Mouse (Mus musculus) kidney, adult 2 months (tissue): ENCODE measurements around the gene Alk. TPM values are rescaled to one million over a fixed set of nuclear protein-coding genes. Genes with fewer than 3 reads are reported as not detected.

ENCODE experiments used
- DNase-seq: peaks from one replicate; pipeline ENCODE4 v3.0.0; 2021
- H3K27ac ChIP-seq: fragments of 200-500 bp; 2 replicates; pipeline ENCODE4 v1.5.1; 2012; ENCODE audit warnings: low read depth, low read length, control low read depth, inconsistent platforms; ENCODE audit not compliant: insufficient read depth
- H3K27me3 ChIP-seq: fragments of 200-500 bp; replicated peaks from 2 replicates; pipeline ENCODE4 v1.6.1; 2012; ENCODE audit warnings: mild to moderate bottlenecking, moderate library complexity, low read length, inconsistent platforms; ENCODE audit not compliant: control insufficient read depth, insufficient read depth
- H3K36me3 ChIP-seq: fragments of 200-500 bp; 2 replicates; pipeline ENCODE4 v1.6.1; 2012; ENCODE audit warnings: mild to moderate bottlenecking, moderate library complexity, low read length, inconsistent platforms; ENCODE audit not compliant: control insufficient read depth, insufficient read depth
- H3K4me1 ChIP-seq: fragments of 200-500 bp; 2 replicates; pipeline ENCODE4 v1.6.1; 2011; ENCODE audit warnings: low read length; ENCODE audit not compliant: control insufficient read depth, insufficient read depth
- H3K4me3 ChIP-seq: fragments of 200-500 bp; 2 replicates; pipeline ENCODE4 v1.5.1; 2011; ENCODE audit warnings: mild to moderate bottlenecking, low read depth, low read length, control low read depth; ENCODE audit not compliant: insufficient read depth
- CTCF ChIP-seq: fragments of 200-500 bp; conservative IDR thresholded peaks from 2 replicates; pipeline ENCODE4 v1.5.1; 2011; ENCODE audit warnings: low read depth, mild to moderate bottlenecking, control low read depth, low read length, moderate library complexity, mixed read lengths; ENCODE audit not compliant: insufficient read depth, insufficient read length
- POLR2A ChIP-seq: fragments of 200-500 bp; IDR thresholded peaks from one replicate; pipeline ENCODE4 v1.6.1; 2011; ENCODE audit warnings: low read depth, low read length, control low read depth
- WGBS: fragments of 180-500 bp; shearing (Covaris S2); methylation state at CpG from one replicate; pipeline ENCODE4 v1.1.7; 2018; 5-methylcytosine and 5-hydroxymethylcytosine counted together
- polyA plus RNA-seq: library from polyadenylated mRNA; depleted of rRNA; stranded (reverse); fragments of >200 nt; gene quantifications from 2 replicates; pipeline ENCODE4 v1.2.3, GENCODE M21; 2012

Gene Alk
- polyA plus RNA-seq, 1 experiment: 0.03 TPM

DNA sequence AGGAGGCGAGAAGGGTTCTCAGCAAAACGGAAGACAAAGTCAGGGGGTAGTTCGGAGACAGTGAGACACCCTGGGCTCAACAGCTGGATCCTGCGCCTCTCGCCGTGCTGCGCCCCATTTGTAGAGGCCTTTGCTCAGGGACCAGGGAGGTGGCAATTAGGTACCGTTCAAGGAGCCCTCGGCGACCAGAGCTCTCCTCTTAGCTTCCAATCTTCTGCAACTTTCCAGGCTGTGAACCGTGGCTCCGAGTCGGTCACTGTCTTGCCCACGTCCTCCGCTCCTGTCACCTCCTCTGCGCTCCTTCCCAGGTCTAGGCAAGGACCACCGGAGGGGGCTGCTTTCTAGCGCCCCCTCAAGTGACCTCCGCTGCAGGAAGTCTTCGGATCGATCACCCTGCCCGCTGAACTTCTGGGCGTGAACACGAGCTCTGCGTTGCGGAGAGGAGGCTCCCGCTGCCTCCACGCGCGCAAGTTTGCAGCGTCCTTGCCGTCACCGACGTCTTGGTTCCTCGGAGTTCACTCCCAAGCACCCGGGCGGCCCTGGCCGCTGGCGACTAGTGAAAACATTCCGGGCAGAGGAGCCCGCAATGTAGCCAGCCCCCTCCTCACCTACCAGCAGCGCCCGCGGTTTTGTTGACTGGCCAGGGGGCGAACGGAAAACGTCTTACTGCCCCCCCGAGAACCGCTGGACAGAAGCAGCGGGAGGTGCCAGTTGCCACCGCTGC, 379 bp downstream of the Alk start:
- peak overlapping the region; percentile 21; the same call in 1 of the 2 replicates for H3K4me3 ChIP-seq
- no peaks in the 10 kb centered on the region for H3K27me3 ChIP-seq
- TF ChIP-seq CTCF: no peak
- TF ChIP-seq POLR2A: no peak
- H3K27ac ChIP-seq: no peak overlapping the region
- 3% methylated on average over 51 of the region's 51 CpGs for WGBS
- DNase-seq: no peak
- H3K4me1 ChIP-seq: no peaks in the 10 kb centered on the region; the same call in 1 of the 2 replicates
- H3K36me3 ChIP-seq: no peaks in the 10 kb centered on the region

DNA sequence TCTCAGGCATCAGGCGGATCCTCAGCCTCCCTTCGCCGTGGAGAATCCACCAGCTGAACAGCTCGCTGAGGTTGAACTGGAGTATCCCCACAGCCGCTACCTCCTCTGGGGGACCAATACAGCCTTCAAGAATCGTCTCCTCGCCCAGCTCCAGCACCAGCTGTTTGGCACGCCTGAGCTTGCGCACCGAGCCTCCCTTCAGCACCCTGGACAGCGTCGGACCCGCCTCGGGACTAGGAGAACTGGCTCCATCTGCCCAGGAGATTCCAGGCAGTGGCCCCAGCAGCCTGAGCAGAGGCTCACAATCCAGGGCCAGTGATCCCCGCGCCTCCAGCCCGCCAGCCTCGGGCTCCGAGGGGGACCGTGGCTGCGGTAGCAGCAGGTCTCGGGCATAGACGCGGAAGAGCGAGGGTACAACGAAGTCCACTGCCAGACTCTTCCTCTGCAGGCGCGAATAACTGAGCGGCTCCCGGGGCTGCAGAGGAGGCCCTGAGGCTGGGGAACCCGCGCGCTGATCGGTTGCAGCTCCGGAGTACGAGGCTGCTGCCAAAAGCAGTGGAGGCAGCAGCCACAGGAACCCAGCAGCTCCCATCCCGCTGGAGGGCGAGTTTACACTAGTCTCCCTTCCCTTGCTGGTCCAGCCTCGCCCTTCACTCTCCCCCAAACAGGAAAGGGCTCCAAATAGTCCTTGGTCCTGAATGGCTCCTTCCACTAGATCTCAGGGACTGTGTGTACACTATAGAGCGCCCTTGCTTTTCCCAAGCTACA, 1.1 kb downstream of the Alk start:
- H3K4me3 ChIP-seq: no peak overlapping the region
- 1% methylated on average over 40 of the region's 40 CpGs for WGBS
- H3K36me3 ChIP-seq: no peaks in the 10 kb centered on the region
- TF ChIP-seq POLR2A (no peak), CTCF (no peak)
- DNase-seq: peak; percentile 81
- H3K4me1 ChIP-seq: no peaks in the 10 kb centered on the region; the same call in 1 of the 2 replicates
- H3K27ac ChIP-seq: no peak overlapping the region
- no peaks in the 10 kb centered on the region for H3K27me3 ChIP-seq

DNA sequence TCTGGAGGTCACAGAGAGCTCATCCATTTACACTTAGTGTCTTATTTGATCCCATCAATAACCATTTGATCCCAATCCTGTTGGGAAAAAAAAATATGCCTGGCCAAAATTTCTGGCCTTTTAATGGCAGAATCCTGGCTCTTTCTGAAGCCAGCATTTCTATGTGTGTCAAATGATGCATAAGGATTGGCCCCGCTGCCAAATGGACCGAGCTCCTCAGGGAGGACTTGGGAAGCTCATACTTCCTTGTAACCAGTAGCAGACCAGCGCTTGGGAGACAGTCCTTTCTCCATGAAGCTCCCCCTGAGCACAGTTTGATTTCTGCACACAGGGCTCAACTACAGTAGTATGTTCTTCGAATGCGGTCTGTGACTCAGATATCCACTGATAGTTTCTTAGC, 3.6 kb downstream of the Alk start:
- Histone ChIP-seq H3K4me1 (no peaks in the 10 kb centered on the region; the same call in 1 of the 2 replicates), H3K4me3 (no peak overlapping the region), H3K27ac (no peak overlapping the region), H3K36me3 (no peaks in the 10 kb centered on the region), H3K27me3 (no peaks in the 10 kb centered on the region)
- no peak for DNase-seq
- WGBS: 88% methylated on average over 5 of the region's 5 CpGs
- TF ChIP-seq POLR2A (no peak), CTCF (no peak)

DNA sequence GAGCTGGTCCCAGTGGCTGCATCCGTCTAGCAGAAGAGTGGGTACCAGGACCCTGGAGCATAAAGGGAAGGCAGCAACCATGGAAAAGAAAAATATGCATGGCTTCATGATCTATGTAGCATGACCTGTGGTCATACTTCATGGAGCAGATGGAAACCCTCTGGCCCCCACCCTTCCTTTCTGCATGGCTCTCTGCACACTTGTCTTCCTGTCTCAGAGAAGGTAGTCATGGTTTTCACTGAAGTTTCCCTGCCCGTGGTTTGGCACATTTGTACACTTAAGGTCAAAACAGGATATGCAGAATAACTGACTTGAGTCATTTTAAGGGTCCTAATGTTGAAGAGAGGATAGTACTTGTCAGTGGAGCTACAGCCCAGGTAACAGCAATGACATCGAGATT, 16.8 kb downstream of the Alk start:
- Histone ChIP-seq H3K27me3 (no peaks in the 10 kb centered on the region), H3K27ac (no peak overlapping the region), H3K36me3 (no peaks in the 10 kb centered on the region), H3K4me1 (no peaks in the 10 kb centered on the region), H3K4me3 (no peak overlapping the region)
- no peak for DNase-seq
- TF ChIP-seq POLR2A (no peak), CTCF (no peak)
- WGBS: 56% methylated on average over 3 of the region's 3 CpGs

DNA sequence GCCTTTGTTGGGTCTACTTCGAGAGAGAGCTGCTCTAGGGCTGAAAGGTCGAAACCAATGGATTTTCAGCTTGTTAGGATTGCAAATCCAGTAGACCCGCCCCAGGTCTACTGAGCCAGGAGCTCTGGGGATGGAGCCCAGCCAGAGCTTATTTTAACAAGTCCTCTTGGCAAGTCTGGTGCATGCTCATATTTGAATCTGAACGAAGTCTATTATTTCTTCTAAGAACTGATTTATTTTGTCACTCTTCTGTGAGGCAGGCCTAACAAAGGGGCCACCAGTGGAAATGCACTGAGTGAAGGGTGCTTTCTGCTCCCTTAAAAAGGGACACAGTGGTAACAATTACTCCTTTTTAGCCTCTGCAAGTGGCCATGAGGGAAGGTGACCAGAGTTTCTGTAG, 24.3 kb downstream of the Alk start:
- Histone ChIP-seq H3K4me1 (no peaks in the 10 kb centered on the region), H3K27me3 (no peaks in the 10 kb centered on the region), H3K4me3 (no peak overlapping the region), H3K27ac (no peak overlapping the region), H3K36me3 (no peaks in the 10 kb centered on the region)
- TF ChIP-seq CTCF (no peak), POLR2A (no peak)
- DNase-seq: no peak
- 73% methylated on average over 4 of the region's 4 CpGs for WGBS

DNA sequence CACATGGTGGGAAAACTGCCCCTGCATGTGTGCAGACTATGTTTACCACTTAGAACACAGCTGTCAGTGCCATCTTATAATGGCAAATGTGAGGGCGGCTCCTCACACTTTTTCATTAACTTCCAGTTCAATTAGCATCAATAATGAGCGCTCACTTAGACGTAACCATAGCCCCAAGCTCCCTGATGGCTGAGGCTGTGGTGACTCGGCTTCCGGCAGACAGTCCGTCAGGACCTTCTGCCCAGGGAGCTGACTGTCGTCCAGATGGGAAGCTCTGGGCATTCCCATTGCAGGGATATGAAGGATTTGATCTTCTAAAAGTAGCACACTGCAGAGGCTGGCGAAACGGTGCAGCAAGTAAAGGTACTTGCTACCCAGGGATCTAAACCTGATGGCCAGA, 25.1 kb downstream of the Alk start:
- Histone ChIP-seq H3K4me3 (no peak overlapping the region), H3K36me3 (no peaks in the 10 kb centered on the region), H3K27ac (no peak overlapping the region), H3K27me3 (no peaks in the 10 kb centered on the region), H3K4me1 (no peaks in the 10 kb centered on the region)
- WGBS: 87% methylated on average over 9 of the region's 9 CpGs
- DNase-seq: no peak
- TF ChIP-seq CTCF (no peak), POLR2A (no peak)

DNA sequence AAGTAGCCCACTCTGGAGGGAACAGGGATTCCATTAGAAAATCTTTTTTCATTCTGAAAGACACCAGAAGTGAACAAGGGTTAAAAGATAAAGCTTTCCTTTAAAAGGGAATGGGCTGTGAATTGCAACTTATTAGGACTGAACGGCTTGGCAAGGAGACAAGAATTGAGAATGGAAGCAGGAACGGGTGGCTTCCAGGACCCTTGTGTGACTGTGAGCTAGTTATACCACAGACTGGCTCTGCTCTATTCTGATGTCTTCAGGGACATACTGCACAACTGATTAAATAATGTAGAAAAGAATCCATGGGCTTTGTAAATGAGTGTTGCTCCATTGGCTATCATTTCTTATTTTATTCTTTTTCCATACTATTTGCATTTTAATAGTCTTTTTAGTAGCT, 33.0 kb downstream of the Alk start:
- H3K36me3 ChIP-seq: no peaks in the 10 kb centered on the region
- no peak overlapping the region for H3K27ac ChIP-seq
- 79% methylated on average over 2 of the region's 2 CpGs for WGBS
- no peak for TF ChIP-seq POLR2A
- no peak for TF ChIP-seq CTCF
- DNase-seq: no peak
- no peak overlapping the region for H3K4me3 ChIP-seq
- H3K4me1 ChIP-seq: no peaks in the 10 kb centered on the region
- H3K27me3 ChIP-seq: no peaks in the 10 kb centered on the region
